Comparison of ENCODE assay signal across 20 mouse cellular contexts in the genomic region with DNA sequence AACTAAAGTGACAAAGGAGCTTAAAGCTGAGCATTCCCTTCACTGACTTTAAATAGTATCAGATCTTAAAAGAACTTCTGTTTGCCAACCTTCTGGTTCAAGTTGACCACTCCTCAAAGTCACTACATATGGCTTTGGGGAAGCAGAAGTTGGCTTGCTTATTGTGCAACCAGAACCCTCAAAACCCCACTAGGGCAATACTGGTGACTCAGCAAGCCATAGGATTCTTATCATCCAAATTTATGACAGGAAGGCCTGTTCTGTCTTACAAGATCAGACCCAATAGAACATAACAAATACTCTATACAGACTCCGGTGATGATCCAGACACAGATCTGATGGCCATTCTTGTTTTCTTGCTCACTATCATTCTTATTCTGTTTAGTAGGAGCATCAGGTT. TPM values are rescaled to one million over a fixed set of nuclear protein-coding genes. Genes with fewer than 3 reads are reported as not detected.
DNase-seq lines count a peak whose midpoint lies in the region; ATAC-seq and TF ChIP-seq lines count a peak whose summit lies in the region.
"Had no signal": no experiment of that assay in that cellular context is flagged by ENCODE, and none has a peak within 500 bp of the region (broad histone marks: within the 10 kb centered on the region; RNA-seq: fewer than 3 reads in every experiment).

No protein-coding gene starts in this region.

- no peak overlapping the region for H3K4me3 ChIP-seq in liver, adult 2 months (ENCODE audit: insufficient read depth, low read depth, low read length)
- no peak overlapping the region for H3K4me3 ChIP-seq in liver, embryonic 11.5 days (ENCODE audit: low read depth, low read length)
- no peak overlapping the region for H3K4me3 ChIP-seq in bone marrow macrophage, adult 2 months (ENCODE audit: insufficient read depth, low read length)
- no peak overlapping the region for H3K4me3 ChIP-seq in neural tube, embryonic 15.5 days (replicated peaks)
- H3K4me3 ChIP-seq: forebrain, embryonic 15.5 days; gastrocnemius, adult 2 months; heart, adult 2 months; left cerebral cortex, adult 2 months; midbrain, embryonic 15.5 days; neural tube, embryonic 12.5 days; stomach, embryonic 15.5 days had no signal

- DNase-seq in liver, adult 2 months (ENCODE audit: extremely low read depth, low read depth, low spot score): peak; percentile 34
- no peak for DNase-seq in liver, embryonic 11.5 days (ENCODE audit: low spot score)
- peak; percentile 41 for DNase-seq in A20 (ENCODE audit: low read depth, low spot score)
- DNase-seq in thymus, postnatal 10 days (ENCODE audit: low spot score in 2 of 2): no peak
- no peak for DNase-seq in cerebellum, adult 9-11 months
- DNase-seq: cerebellum, adult 18-20 months; gastrocnemius, adult 2 months; heart, postnatal 10 days; right cerebral cortex, postnatal 4 days had no signal

- H3K79me2 ChIP-seq in liver, adult 2 months (ENCODE audit: control insufficient read depth, insufficient read depth, low read length): no peaks in the 10 kb centered on the region; the same call in 1 of the 2 replicates

- no peaks in the 10 kb centered on the region for H3K27me3 ChIP-seq in liver, adult 2 months (ENCODE audit: control insufficient read depth, insufficient read depth, low read length)
- H3K27me3 ChIP-seq in liver, embryonic 11.5 days (replicated peaks; ENCODE audit: control insufficient read depth, insufficient read depth, low read length): no peaks in the 10 kb centered on the region
- no peaks in the 10 kb centered on the region for H3K27me3 ChIP-seq in neural tube, embryonic 15.5 days (replicated peaks)
- H3K27me3 ChIP-seq: forebrain, embryonic 15.5 days; midbrain, embryonic 15.5 days; neural tube, embryonic 12.5 days; stomach, embryonic 15.5 days had no signal

- 87% methylated on average over 1 of the region's 1 CpGs for WGBS in liver, adult 2 months
- WGBS in liver, embryonic 11.5 days: 57% methylated on average over 1 of the region's 1 CpGs
- WGBS in neural tube, embryonic 15.5 days: 98% methylated on average over 1 of the region's 1 CpGs

- ATAC-seq in liver, embryonic 11.5 days (replicated peaks; ENCODE audit: low FRiP score): no peak
- peak; percentile 76 for ATAC-seq in megakaryocyte, adult 5-6 weeks (ENCODE audit: poor library complexity, severe bottlenecking)
- no peak for ATAC-seq in neural tube, embryonic 15.5 days (ENCODE audit: low FRiP score)
- ATAC-seq: CD4-positive, CD25-positive, alpha-beta regulatory T cell, adult 4 months; forebrain, embryonic 15.5 days; hindbrain, embryonic 16.5 days; midbrain, embryonic 15.5 days had no signal

- TF ChIP-seq CTCF in liver, adult 2 months (IDR thresholded peaks at IDR 0.05; ENCODE audit: low read depth, low read length): no peak
- no peak for TF ChIP-seq CTCF in bone marrow macrophage, adult 2 months (IDR thresholded peaks at IDR 0.05; ENCODE audit: low read depth, low read length)

- no peaks in the 10 kb centered on the region for H3K9me3 ChIP-seq in liver, embryonic 11.5 days (ENCODE audit: control insufficient read depth, low read length)
- no peaks in the 10 kb centered on the region for H3K9me3 ChIP-seq in neural tube, embryonic 15.5 days (replicated peaks)
- H3K9me3 ChIP-seq: forebrain, embryonic 15.5 days; midbrain, embryonic 15.5 days; neural tube, embryonic 12.5 days; stomach, embryonic 15.5 days had no signal

- H3K4me1 ChIP-seq in liver, adult 2 months (ENCODE audit: control insufficient read depth, insufficient read depth, low read length): no peaks in the 10 kb centered on the region; the same call in 1 of the 2 replicates
- no peaks in the 10 kb centered on the region; the same call in 1 of the 2 replicates for H3K4me1 ChIP-seq in liver, embryonic 11.5 days (replicated peaks; ENCODE audit: control insufficient read depth, insufficient read depth, low read length)
- peaks cover 65% of the 10 kb centered on the region for H3K4me1 ChIP-seq in bone marrow macrophage, adult 2 months (ENCODE audit: control insufficient read depth, insufficient read depth, low read length)
- no peaks in the 10 kb centered on the region for H3K4me1 ChIP-seq in neural tube, embryonic 15.5 days
- H3K4me1 ChIP-seq: forebrain, embryonic 15.5 days; midbrain, embryonic 15.5 days; neural tube, embryonic 12.5 days; stomach, embryonic 15.5 days had no signal

- H3K4me2 ChIP-seq in liver, embryonic 11.5 days: no peak overlapping the region
- no peak overlapping the region for H3K4me2 ChIP-seq in neural tube, embryonic 15.5 days
- H3K4me2 ChIP-seq: forebrain, embryonic 15.5 days; midbrain, embryonic 15.5 days; neural tube, embryonic 12.5 days; stomach, embryonic 15.5 days had no signal

- H3K27ac ChIP-seq in liver, adult 2 months (replicated peaks; ENCODE audit: insufficient read depth, low read depth, low read length): no peak overlapping the region
- no peak overlapping the region for H3K27ac ChIP-seq in liver, embryonic 11.5 days (ENCODE audit: low read depth, low read length)
- peak overlapping the region; percentile 79 for H3K27ac ChIP-seq in bone marrow macrophage, adult 2 months (ENCODE audit: insufficient read depth, low read depth, low read length)
- no peak overlapping the region for H3K27ac ChIP-seq in neural tube, embryonic 15.5 days (replicated peaks)
- H3K27ac ChIP-seq: forebrain, embryonic 15.5 days; gastrocnemius, adult 2 months; heart, adult 2 months; left cerebral cortex, adult 2 months; midbrain, embryonic 15.5 days; neural tube, embryonic 12.5 days; stomach, embryonic 15.5 days had no signal

- no peak for TF ChIP-seq POLR2A in liver, adult 2 months (IDR thresholded peaks at IDR 0.05; ENCODE audit: extremely low read depth, insufficient read depth, low read length)
- TF ChIP-seq POLR2A in bone marrow macrophage, adult 2 months (IDR thresholded peaks at IDR 0.05; ENCODE audit: borderline replicate concordance, low read depth, low read length): no peak

- no peak overlapping the region for H3K9ac ChIP-seq in liver, adult 2 months (ENCODE audit: low read depth, low read length)
- H3K9ac ChIP-seq in liver, embryonic 11.5 days (ENCODE audit: low read depth, low read length): no peak overlapping the region
- no peak overlapping the region for H3K9ac ChIP-seq in neural tube, embryonic 15.5 days (replicated peaks)
- H3K9ac ChIP-seq: forebrain, embryonic 15.5 days; midbrain, embryonic 15.5 days; neural tube, embryonic 12.5 days; stomach, embryonic 15.5 days had no signal

- no peaks in the 10 kb centered on the region; the same call in 1 of the 2 replicates for H3K36me3 ChIP-seq in liver, adult 2 months (ENCODE audit: control insufficient read depth, insufficient read depth, low read length)
- H3K36me3 ChIP-seq in liver, embryonic 11.5 days (ENCODE audit: control insufficient read depth, insufficient read depth, low read length): no peaks in the 10 kb centered on the region
- no peaks in the 10 kb centered on the region for H3K36me3 ChIP-seq in neural tube, embryonic 15.5 days
- H3K36me3 ChIP-seq: forebrain, embryonic 15.5 days; midbrain, embryonic 15.5 days; neural tube, embryonic 12.5 days; stomach, embryonic 15.5 days had no signal

RNA-seq across cellular contexts. Expression of gene Klhl6, which starts 9.4 kb away (rescaled TPM):
- 3.5 TPM in 2 replicates for total RNA-seq in liver, adult 2 months (2014; rRNA removed)
- polyA plus RNA-seq in liver, adult 2 months (2012; rRNA removed): 0.68 and 1.1 TPM in 2 replicates
- polyA plus RNA-seq in liver, embryonic 11.5 days (2014; fragmentation: Nextera tagmentation; extraction: Ambion mirVana): 23.1 and 23.4 TPM in 2 replicates
- polyA plus RNA-seq in bone marrow macrophage, adult 2 months (2012; ENCODE audit: insufficient read depth, insufficient read length, missing spikeins): 47.2 and 50.7 TPM in 2 replicates
- total RNA-seq in megakaryocyte, adult 5-6 weeks (2015): 68.4 and 71.2 TPM in 2 replicates
- 106 and 107 TPM in 2 replicates for total RNA-seq in megakaryocyte, adult 5-6 weeks (2017)
- 3.9 and 15.5 TPM in 2 replicates for polyA plus RNA-seq in neural tube, embryonic 15.5 days (2015; fragmentation: Nextera tagmentation; extraction: Ambion mirVana)

Comparison
In these comparisons a context has a peak if more than half of its experiments do, and no peak if none do; other contexts are left out.
1. DNase-seq: peak in liver, adult 2 months (single experiment) and A20 (single experiment); none in liver, embryonic 11.5 days (single experiment), thymus, postnatal 10 days (0 of 2) and cerebellum, adult 9-11 months (single experiment).